Mouse (Mus musculus) limb, embryonic 11.5 days (tissue): ENCODE results near the gene St8sia1. TPM values are rescaled to one million over a fixed set of nuclear protein-coding genes. Genes with fewer than 3 reads are reported as not detected.

Experiments used
- ATAC-seq: fragments of 200-750 bp; cut with Nextera tagmentation; 2 replicates; pipeline ENCODE4 v1.8.0; 2017; ENCODE audit warnings: low read depth; ENCODE audit not compliant: insufficient number of reproducible peaks, low FRiP score, low TSS enrichment
- DNase-seq: peaks from one replicate; pipeline ENCODE4 v3.0.0-alpha.2; 2015; ENCODE audit warnings: low spot score
- H3K27ac ChIP-seq: fragments of 300-500 bp; sonication (generic); replicated peaks from 2 replicates; pipeline ENCODE4 v1.5.1; 2014; ENCODE audit warnings: low read depth, mild to moderate bottlenecking, low read length
- H3K27me3 ChIP-seq: fragments of 300-500 bp; sonication (generic); 2 replicates; pipeline ENCODE4 v1.6.1; 2014; ENCODE audit warnings: mild to moderate bottlenecking, low read length, mixed read lengths; ENCODE audit not compliant: control insufficient read depth, insufficient read depth
- H3K36me3 ChIP-seq: fragments of 300-500 bp; sonication (generic); 2 replicates; pipeline ENCODE4 v1.6.1; 2014; ENCODE audit warnings: mild to moderate bottlenecking, low read length, moderate library complexity, mixed read lengths; ENCODE audit not compliant: control insufficient read depth, insufficient read depth
- H3K4me1 ChIP-seq: fragments of 300-500 bp; sonication (generic); 2 replicates; pipeline ENCODE4 v1.6.1; 2014; ENCODE audit warnings: low read length, mixed read lengths; ENCODE audit not compliant: control insufficient read depth, insufficient read depth
- H3K4me2 ChIP-seq: fragments of 300-500 bp; sonication (generic); 2 replicates; pipeline ENCODE4 v1.6.1; 2014; ENCODE audit warnings: low read depth, mild to moderate bottlenecking, moderate library complexity; ENCODE audit not compliant: severe bottlenecking
- H3K4me3 ChIP-seq: fragments of 300-500 bp; sonication (generic); 2 replicates; pipeline ENCODE4 v1.5.1; 2014; ENCODE audit warnings: low read depth, low read length
- H3K9ac ChIP-seq: fragments of 300-500 bp; sonication (generic); 2 replicates; pipeline ENCODE4 v1.6.1; 2014; ENCODE audit warnings: mild to moderate bottlenecking, low read length
- H3K9me3 ChIP-seq: fragments of 300-500 bp; sonication (generic); 2 replicates; pipeline ENCODE4 v1.6.1; 2016; ENCODE audit warnings: low read length; ENCODE audit not compliant: control insufficient read depth
- WGBS: fragments of 180-500 bp; shearing (Covaris S2); extraction: QIAGEN DNeasy Blood & Tissue Kit; methylation state at CpG from one replicate; pipeline ENCODE4 v1.1.7; 2014; 5-methylcytosine and 5-hydroxymethylcytosine counted together
- polyA plus RNA-seq: library from polyadenylated mRNA; unstranded; fragments of >200 nt; fragmentation: Nextera tagmentation; extraction: Ambion mirVana; gene quantifications from 2 replicates; pipeline ENCODE4 v1.2.1, GENCODE M21; 2014

Gene St8sia1
- polyA plus RNA-seq, 1 experiment from 2014 or later, result 0.67 TPM

- Histone ChIP-seq H3K36me3 (no peaks in the 10 kb centered on the region), H3K4me3 (no peak overlapping the region), H3K9me3 (no peaks in the 10 kb centered on the region), H3K4me2 (no peak overlapping the region), H3K9ac (no peak overlapping the region), H3K27me3 (no peaks in the 10 kb centered on the region), H3K27ac (no peak overlapping the region), H3K4me1 (no peaks in the 10 kb centered on the region)
- WGBS, result 85% methylated on average over 7 of the region's 7 CpGs
- DNase-seq (no peak), ATAC-seq (no peak)
Measured at GRCm38 (mm10) chr6:142799704-142800374, 164.4 kb downstream of the St8sia1 start.

- no peak for ATAC-seq
- no peaks in the 10 kb centered on the region for H3K4me1 ChIP-seq
Measured at GRCm38 (mm10) chr6:142798837-142799236, 165.4 kb downstream of the St8sia1 start.

GRCm38 (mm10) chr6:142797996-142798395, 166.3 kb downstream of the St8sia1 start:
- no peak for ATAC-seq

More at GRCm38 (mm10) chr6:142798837-142799236, 165.4 kb downstream of the St8sia1 start:
- Histone ChIP-seq H3K4me2 (no peak overlapping the region), H3K27ac (no peak overlapping the region), H3K4me3 (no peak overlapping the region), H3K27me3 (no peaks in the 10 kb centered on the region), H3K36me3 (no peaks in the 10 kb centered on the region), H3K9me3 (no peaks in the 10 kb centered on the region), H3K9ac (no peak overlapping the region)
- no peak for DNase-seq
- WGBS, result 86% methylated on average over 9 of the region's 9 CpGs

GRCm38 (mm10) chr6:142795655-142796441, 168.4 kb downstream of the St8sia1 start:
- H3K27ac ChIP-seq, result no peak overlapping the region
- ATAC-seq (no peak), DNase-seq (no peak)
- no peaks in the 10 kb centered on the region for H3K36me3 ChIP-seq
- H3K27me3 ChIP-seq, result no peaks in the 10 kb centered on the region
- H3K9ac ChIP-seq, result no peak overlapping the region
- no peak overlapping the region for H3K4me2 ChIP-seq
- no peaks in the 10 kb centered on the region for H3K4me1 ChIP-seq
- H3K4me3 ChIP-seq, result no peak overlapping the region
- no peaks in the 10 kb centered on the region for H3K9me3 ChIP-seq
- 80% methylated on average over 15 of the region's 15 CpGs for WGBS

More at GRCm38 (mm10) chr6:142797996-142798395, 166.3 kb downstream of the St8sia1 start:
- no peaks in the 10 kb centered on the region for H3K4me1 ChIP-seq
- H3K36me3 ChIP-seq, result no peaks in the 10 kb centered on the region
- no peak overlapping the region for H3K27ac ChIP-seq
- 79% methylated on average over 1 of the region's 1 CpGs for WGBS
- no peak overlapping the region for H3K4me3 ChIP-seq
- H3K4me2 ChIP-seq, result no peak overlapping the region
- H3K9ac ChIP-seq, result no peak overlapping the region
- DNase-seq, result no peak
- no peaks in the 10 kb centered on the region for H3K27me3 ChIP-seq
- no peaks in the 10 kb centered on the region for H3K9me3 ChIP-seq

GRCm38 (mm10) chr6:142795087-142795486, 169.2 kb downstream of the St8sia1 start:
- Histone ChIP-seq H3K4me2 (no peak overlapping the region), H3K4me3 (no peak overlapping the region), H3K36me3 (no peaks in the 10 kb centered on the region), H3K4me1 (no peaks in the 10 kb centered on the region), H3K9ac (no peak overlapping the region), H3K27ac (no peak overlapping the region), H3K27me3 (no peaks in the 10 kb centered on the region), H3K9me3 (no peaks in the 10 kb centered on the region)
- WGBS, result 91% methylated on average over 9 of the region's 9 CpGs
- no peak for DNase-seq
- no peak for ATAC-seq

GRCm38 (mm10) chr6:142793468-142793867, 170.8 kb downstream of the St8sia1 start:
- H3K27ac ChIP-seq, result no peak overlapping the region
- H3K4me1 ChIP-seq, result no peaks in the 10 kb centered on the region
- H3K4me2 ChIP-seq, result no peak overlapping the region
- H3K27me3 ChIP-seq, result no peaks in the 10 kb centered on the region
- no peak overlapping the region for H3K4me3 ChIP-seq
- DNase-seq (no peak), ATAC-seq (no peak)
- no peaks in the 10 kb centered on the region for H3K36me3 ChIP-seq
- H3K9me3 ChIP-seq, result no peaks in the 10 kb centered on the region
- H3K9ac ChIP-seq, result no peak overlapping the region
- 67% methylated on average over 7 of the region's 7 CpGs for WGBS

- DNase-seq (no peak), ATAC-seq (no peak)
- H3K27ac ChIP-seq, result no peak overlapping the region
- H3K9me3 ChIP-seq, result no peaks in the 10 kb centered on the region
- no peak overlapping the region for H3K4me3 ChIP-seq
- no peak overlapping the region for H3K4me2 ChIP-seq
- H3K9ac ChIP-seq, result no peak overlapping the region
- H3K4me1 ChIP-seq, result no peaks in the 10 kb centered on the region
- no peaks in the 10 kb centered on the region for H3K27me3 ChIP-seq
- H3K36me3 ChIP-seq, result no peaks in the 10 kb centered on the region
- 64% methylated on average over 13 of the region's 13 CpGs for WGBS
Measured at GRCm38 (mm10) chr6:142792241-142792968, 171.8 kb downstream of the St8sia1 start.

- no peaks in the 10 kb centered on the region for H3K4me1 ChIP-seq
- no peak overlapping the region for H3K9ac ChIP-seq
- no peak overlapping the region for H3K4me2 ChIP-seq
- H3K9me3 ChIP-seq, result no peaks in the 10 kb centered on the region
- DNase-seq, result no peak
- 94% methylated on average over 10 of the region's 10 CpGs for WGBS
- no peak overlapping the region for H3K4me3 ChIP-seq
- H3K27ac ChIP-seq, result no peak overlapping the region
- H3K36me3 ChIP-seq, result no peaks in the 10 kb centered on the region
- H3K27me3 ChIP-seq, result no peaks in the 10 kb centered on the region
- no peak for ATAC-seq
Measured at GRCm38 (mm10) chr6:142789736-142790135, 174.5 kb downstream of the St8sia1 start.
